Mouse (Mus musculus): ENCODE data around the gene Zfp800.

- no peak for TF ChIP-seq POLR2AphosphoS5 (IDR thresholded peaks at IDR 0.05; ENCODE audit: insufficient replicate concordance, low read depth, low read length)
- TF ChIP-seq CTCF (IDR thresholded peaks at IDR 0.05; ENCODE audit: low read depth, low read length), result no peak
- no peak for TF ChIP-seq GATA1 (IDR thresholded peaks at IDR 0.05; ENCODE audit: borderline replicate concordance, low read length)
Measured at GRCm38 (mm10) chr6:28252790-28253189, 145.0 kb downstream of the Zfp800 start.
